Mouse (Mus musculus) CH12.LX (cell line): Measurements from ENCODE around the gene Ctbp2.

Experiments used
- BHLHE40 ChIP-seq: IDR thresholded peaks from 2 replicates; pipeline ENCODE4 v1.6.1; 2011; ENCODE audit warnings: mild to moderate bottlenecking, low read depth, low read length, improper control_type of control experiment
- CTCF ChIP-seq, 2 experiments: IDR thresholded peaks in 1 of 2; conservative IDR thresholded peaks in 1 of 2; 2 replicates each; pipeline ENCODE4 v1.5.1; 2011 to 2012; ENCODE audit warnings: low read depth in 2 of 2, low read length in 2 of 2, improper control_type of control experiment in 1 of 2, inconsistent platforms in 1 of 2, mild to moderate bottlenecking in 1 of 2, moderate library complexity in 1 of 2
- EP300 ChIP-seq: IDR thresholded peaks from 2 replicates; pipeline ENCODE4 v1.6.1; 2011; ENCODE audit warnings: low read length, improper control_type of control experiment
- MAFK ChIP-seq: IDR thresholded peaks from 2 replicates; pipeline ENCODE4 v1.6.1; 2011; ENCODE audit warnings: low read length, improper control_type of control experiment; ENCODE audit not compliant: insufficient replicate concordance
- MAX ChIP-seq: IDR thresholded peaks from 2 replicates; pipeline ENCODE4 v1.6.1; 2011; ENCODE audit warnings: low read length, improper control_type of control experiment

GRCm38 (mm10) chr7:132964395-132964794, 159.8 kb downstream of the Ctbp2 start:
- TF ChIP-seq MAX (no peak), CTCF (conservative IDR thresholded peaks at IDR 0.05 in 1 of 2, IDR thresholded peaks at IDR 0.05 in 1 of 2; ENCODE audit: low read depth in 2 of 2, low read length in 2 of 2) (no peak), EP300 (no peak), BHLHE40 (no peak), MAFK (no peak)
